Mouse (Mus musculus) neural tube, embryonic 15.5 days (tissue): ENCODE measurements at regions not wholly inside any gene's neighbourhood (a gene's known extent, or its start where the extent isn't known, plus 50 kb on each side); places are given as distances from the start of the nearest gene placed in this dataset.

ENCODE experiments used
- ATAC-seq: fragments of 200-750 bp; cut with Nextera tagmentation; 2 replicates; pipeline ENCODE4 v1.8.0; 2017; ENCODE audit warnings: mild to moderate bottlenecking, moderate TSS enrichment, moderate library complexity; ENCODE audit not compliant: low FRiP score
- H3K27ac ChIP-seq: fragments of 300-500 bp; sonication (generic); replicated peaks from 2 replicates; pipeline ENCODE4 v1.5.1; 2015; ENCODE audit warnings: mild to moderate bottlenecking, inconsistent platforms
- H3K27me3 ChIP-seq: fragments of 300-500 bp; sonication (generic); replicated peaks from 2 replicates; pipeline ENCODE4 v1.6.1; 2015; ENCODE audit warnings: inconsistent platforms
- H3K36me3 ChIP-seq: fragments of 300-500 bp; sonication (generic); 2 replicates; pipeline ENCODE4 v1.6.1; 2015; ENCODE audit warnings: inconsistent platforms
- H3K4me1 ChIP-seq: fragments of 300-500 bp; sonication (generic); 2 replicates; pipeline ENCODE4 v1.6.1; 2015; ENCODE audit warnings: inconsistent platforms
- H3K4me2 ChIP-seq: fragments of 300-500 bp; sonication (generic); 2 replicates; pipeline ENCODE4 v1.6.1; 2015; ENCODE audit warnings: inconsistent platforms, mild to moderate bottlenecking, moderate library complexity
- H3K4me3 ChIP-seq: fragments of 300-500 bp; sonication (generic); replicated peaks from 2 replicates; pipeline ENCODE4 v1.5.1; 2015; ENCODE audit warnings: mild to moderate bottlenecking, inconsistent platforms
- H3K9ac ChIP-seq: fragments of 300-500 bp; sonication (generic); replicated peaks from 2 replicates; pipeline ENCODE4 v1.6.1; 2015; ENCODE audit warnings: mild to moderate bottlenecking, inconsistent platforms
- H3K9me3 ChIP-seq: fragments of 300-500 bp; sonication (generic); replicated peaks from 2 replicates; pipeline ENCODE4 v1.6.1; 2016; ENCODE audit warnings: inconsistent platforms
- WGBS: fragments of 180-500 bp; shearing (Covaris S2); methylation state at CpG from one replicate; pipeline ENCODE4 v1.1.7; 2015; ENCODE audit warnings: mixed read lengths; 5-methylcytosine and 5-hydroxymethylcytosine counted together

GRCm38 (mm10) chrX:143996716-143997115 is 63.6 kb upstream of the Dcx start:
- WGBS = 25% methylated on average over 4 of the region's 4 CpGs
- no peak for ATAC-seq
- Histone ChIP-seq H3K27me3 (no peaks in the 10 kb centered on the region), H3K4me1 (no peaks in the 10 kb centered on the region), H3K27ac (no peak overlapping the region), H3K9me3 (no peaks in the 10 kb centered on the region), H3K9ac (no peak overlapping the region), H3K4me3 (no peak overlapping the region), H3K36me3 (no peaks in the 10 kb centered on the region), H3K4me2 (peak overlapping the region; percentile 27)
